Comparison of ENCODE assay signal across 8 mouse cellular contexts in the genomic region with DNA sequence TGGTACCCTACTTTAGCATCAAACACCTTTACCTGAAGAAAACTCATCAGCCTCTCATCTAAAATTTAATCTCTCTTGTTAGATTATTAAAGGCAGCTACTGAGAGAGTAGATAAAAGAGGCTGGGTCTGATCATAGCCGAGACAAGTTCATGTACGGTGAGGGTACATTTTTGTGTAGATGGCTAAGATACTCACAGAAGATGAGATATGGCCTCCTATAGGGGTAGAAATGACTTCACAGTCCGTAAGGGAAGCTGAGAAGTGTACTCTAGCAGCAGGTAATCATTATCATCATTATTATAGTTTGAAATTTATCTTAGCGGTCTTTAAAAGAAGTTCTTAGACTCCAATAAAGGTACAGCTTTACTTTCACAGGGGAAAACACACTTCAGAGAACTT. TPM values are rescaled to one million over a fixed set of nuclear protein-coding genes. Genes with fewer than 3 reads are reported as not detected.
DNase-seq lines count a peak whose midpoint lies in the region; ATAC-seq and TF ChIP-seq lines count a peak whose summit lies in the region.

No protein-coding gene starts in this region.

- H3K4me3 ChIP-seq in erythroblast, embryonic 14.5 days (replicated peaks): peak overlapping the region; percentile 93
- H3K4me3 ChIP-seq in neural tube, embryonic 11.5 days (ENCODE audit: low read depth, low read length): no peak overlapping the region
- peak overlapping the region; percentile 89 for H3K4me3 ChIP-seq in liver, embryonic 12.5 days
- peak overlapping the region; percentile 91; the same call in 1 of the 2 replicates for H3K4me3 ChIP-seq in stomach, postnatal 0 days (ENCODE audit: low read depth, low read length)

- H3K9me3 ChIP-seq in erythroblast, embryonic 14.5 days (ENCODE audit: control insufficient read depth, low read length): no peaks in the 10 kb centered on the region
- H3K9me3 ChIP-seq in neural tube, embryonic 11.5 days (ENCODE audit: control insufficient read depth, low read length): no peaks in the 10 kb centered on the region
- H3K9me3 ChIP-seq in liver, embryonic 12.5 days (replicated peaks): no peaks in the 10 kb centered on the region
- H3K9me3 ChIP-seq in stomach, postnatal 0 days (ENCODE audit: control insufficient read depth, low read length): no peaks in the 10 kb centered on the region

- no peak for ATAC-seq in erythroblast, adult 5-6 weeks (replicated peaks; ENCODE audit: low FRiP score, poor library complexity, severe bottlenecking)
- peak; percentile 17 for ATAC-seq in neural tube, embryonic 11.5 days (ENCODE audit: insufficient read depth, low FRiP score, low TSS enrichment)
- no peak for ATAC-seq in liver, embryonic 12.5 days
- ATAC-seq in stomach, postnatal 0 days (ENCODE audit: low FRiP score, low TSS enrichment): peak; percentile 12

- H3K4me1 ChIP-seq in erythroblast, embryonic 14.5 days (ENCODE audit: control insufficient read depth): peaks cover 26% of the 10 kb centered on the region
- H3K4me1 ChIP-seq in neural tube, embryonic 11.5 days (ENCODE audit: control insufficient read depth, insufficient read depth, low read length): peaks cover 4% of the 10 kb centered on the region; the same call in 1 of the 2 replicates
- peaks cover 21% of the 10 kb centered on the region for H3K4me1 ChIP-seq in liver, embryonic 12.5 days
- H3K4me1 ChIP-seq in stomach, postnatal 0 days (replicated peaks; ENCODE audit: control insufficient read depth, insufficient read depth): peaks cover 2% of the 10 kb centered on the region; the same call in 1 of the 2 replicates

- TF ChIP-seq EP300 in stomach, postnatal 0 days (optimal IDR thresholded peaks at IDR 0.05): no peak

- DNase-seq in neural tube, embryonic 11.5 days (ENCODE audit: low spot score): no peak
- no peak for DNase-seq in neural tube, embryonic 10.5 days (ENCODE audit: extremely low spot score, low spot score)
- no peak for DNase-seq in stomach, postnatal 0 days (ENCODE audit: low spot score)
- DNase-seq in adrenal gland, adult 18-20 months (ENCODE audit: low spot score in 2 of 2): no peak
- DNase-seq in kidney, postnatal 4 days: no peak

- no peaks in the 10 kb centered on the region for H3K27me3 ChIP-seq in erythroblast, embryonic 14.5 days (ENCODE audit: control insufficient read depth)
- H3K27me3 ChIP-seq in neural tube, embryonic 11.5 days (ENCODE audit: control insufficient read depth, insufficient read depth, low read length): no peaks in the 10 kb centered on the region
- H3K27me3 ChIP-seq in liver, embryonic 12.5 days (replicated peaks): no peaks in the 10 kb centered on the region
- no peaks in the 10 kb centered on the region for H3K27me3 ChIP-seq in stomach, postnatal 0 days (ENCODE audit: control insufficient read depth, insufficient read depth, low read length)

- H3K4me2 ChIP-seq in neural tube, embryonic 11.5 days (ENCODE audit: low read depth): peak overlapping the region; percentile 82
- H3K4me2 ChIP-seq in liver, embryonic 12.5 days: peak overlapping the region; percentile 90
- H3K4me2 ChIP-seq in stomach, postnatal 0 days (replicated peaks; ENCODE audit: low read depth): no peak overlapping the region; the same call in 1 of the 2 replicates

- no peak for TF ChIP-seq CTCF in stomach, postnatal 0 days (IDR thresholded peaks at IDR 0.05; ENCODE audit: low read depth)

- peaks cover 8% of the 10 kb centered on the region for H3K36me3 ChIP-seq in erythroblast, embryonic 14.5 days (ENCODE audit: control insufficient read depth)
- no peaks in the 10 kb centered on the region for H3K36me3 ChIP-seq in neural tube, embryonic 11.5 days (ENCODE audit: control insufficient read depth, insufficient read depth, low read length)
- H3K36me3 ChIP-seq in liver, embryonic 12.5 days: peaks cover 10% of the 10 kb centered on the region
- no peaks in the 10 kb centered on the region for H3K36me3 ChIP-seq in stomach, postnatal 0 days (ENCODE audit: control insufficient read depth, insufficient read depth, low read length)

- H3K27ac ChIP-seq in neural tube, embryonic 11.5 days (ENCODE audit: low read depth, low read length): no peak overlapping the region
- H3K27ac ChIP-seq in liver, embryonic 12.5 days: no peak overlapping the region
- H3K27ac ChIP-seq in stomach, postnatal 0 days (replicated peaks): no peak overlapping the region

- WGBS in neural tube, embryonic 11.5 days: 71% methylated on average over 4 of the region's 4 CpGs
- 62% methylated on average over 4 of the region's 4 CpGs for WGBS in liver, embryonic 12.5 days (ENCODE audit: insufficient replicate concordance)
- 65% methylated on average over 4 of the region's 4 CpGs for WGBS in stomach, postnatal 0 days

- H3K9ac ChIP-seq in neural tube, embryonic 11.5 days (ENCODE audit: low read length): no peak overlapping the region
- H3K9ac ChIP-seq in liver, embryonic 12.5 days: no peak overlapping the region
- H3K9ac ChIP-seq in stomach, postnatal 0 days (ENCODE audit: low read length): no peak overlapping the region

RNA-seq across cellular contexts. Expression of gene Alg1, which starts 0.4 kb away (rescaled TPM):
- 0.19 and 0.28 TPM in 2 replicates for polyA plus RNA-seq in erythroblast, embryonic 14.5 days (2012)
- 5.8 and 6.1 TPM in 2 replicates for total RNA-seq in erythroblast, adult 5-6 weeks (2015; ENCODE audit: low replicate concordance)
- 2.6 and 5.4 TPM in 2 replicates for total RNA-seq in erythroblast, adult 5-6 weeks (2017; ENCODE audit: low replicate concordance)
- polyA plus RNA-seq in neural tube, embryonic 11.5 days (2014; fragmentation: Nextera tagmentation; extraction: Ambion mirVana): 26.1 and 26.9 TPM in 2 replicates
- polyA plus RNA-seq in liver, embryonic 12.5 days (2016; fragmentation: Nextera tagmentation; extraction: Ambion mirVana): 17.3 and 18.5 TPM in 2 replicates
- 23.0 and 23.4 TPM in 2 replicates for polyA plus RNA-seq in stomach, postnatal 0 days (2015; fragmentation: Nextera tagmentation; extraction: Ambion mirVana)
- 10 to 100 TPM; 28.8 to 39.4 TPM for total RNA-seq in adrenal gland, adult 18-20 months (2021)

RNA-seq across cellular contexts. Expression of gene AU021092, which starts 10.9 kb away (rescaled TPM):
- not detected in 2 replicates for polyA plus RNA-seq in erythroblast, embryonic 14.5 days (2012)
- total RNA-seq in erythroblast, adult 5-6 weeks (2015; ENCODE audit: low replicate concordance): not detected in 2 replicates
- total RNA-seq in erythroblast, adult 5-6 weeks (2017; ENCODE audit: low replicate concordance): not detected in 2 replicates
- 5.2 and 6.5 TPM in 2 replicates for polyA plus RNA-seq in neural tube, embryonic 11.5 days (2014; fragmentation: Nextera tagmentation; extraction: Ambion mirVana)
- polyA plus RNA-seq in liver, embryonic 12.5 days (2016; fragmentation: Nextera tagmentation; extraction: Ambion mirVana): 0.43 and 0.57 TPM in 2 replicates
- 11.8 and 13.1 TPM in 2 replicates for polyA plus RNA-seq in stomach, postnatal 0 days (2015; fragmentation: Nextera tagmentation; extraction: Ambion mirVana)
- total RNA-seq in adrenal gland, adult 18-20 months (2021): 10 to 100 TPM; 21.1 to 28.6 TPM

RNA-seq across cellular contexts. Expression of gene Eef2kmt, which starts 22.8 kb away (rescaled TPM):
- polyA plus RNA-seq in erythroblast, embryonic 14.5 days (2012): 0.10 and 0.11 TPM in 2 replicates
- 1.3 and 2.3 TPM in 2 replicates for total RNA-seq in erythroblast, adult 5-6 weeks (2015; ENCODE audit: low replicate concordance)
- 1.8 and 4.5 TPM in 2 replicates for total RNA-seq in erythroblast, adult 5-6 weeks (2017; ENCODE audit: low replicate concordance)
- polyA plus RNA-seq in neural tube, embryonic 11.5 days (2014; fragmentation: Nextera tagmentation; extraction: Ambion mirVana): 10.6 and 15.2 TPM in 2 replicates
- 16.1 and 16.5 TPM in 2 replicates for polyA plus RNA-seq in liver, embryonic 12.5 days (2016; fragmentation: Nextera tagmentation; extraction: Ambion mirVana)
- 28.5 and 29.1 TPM in 2 replicates for polyA plus RNA-seq in stomach, postnatal 0 days (2015; fragmentation: Nextera tagmentation; extraction: Ambion mirVana)
- 10 to 100 TPM; 19.4 to 20.8 TPM for total RNA-seq in adrenal gland, adult 18-20 months (2021)

RNA-seq across cellular contexts. Expression of gene Nagpa, which starts 29.2 kb away (rescaled TPM):
- polyA plus RNA-seq in erythroblast, embryonic 14.5 days (2012): 0.86 and 0.92 TPM in 2 replicates
- 4.4 and 9.6 TPM in 2 replicates for total RNA-seq in erythroblast, adult 5-6 weeks (2015; ENCODE audit: low replicate concordance)
- 5.6 and 15.1 TPM in 2 replicates for total RNA-seq in erythroblast, adult 5-6 weeks (2017; ENCODE audit: low replicate concordance)
- 13.6 and 16.9 TPM in 2 replicates for polyA plus RNA-seq in neural tube, embryonic 11.5 days (2014; fragmentation: Nextera tagmentation; extraction: Ambion mirVana)
- 19.3 and 19.4 TPM in 2 replicates for polyA plus RNA-seq in liver, embryonic 12.5 days (2016; fragmentation: Nextera tagmentation; extraction: Ambion mirVana)
- polyA plus RNA-seq in stomach, postnatal 0 days (2015; fragmentation: Nextera tagmentation; extraction: Ambion mirVana): 11.2 and 13.0 TPM in 2 replicates
- total RNA-seq in adrenal gland, adult 18-20 months (2021): 10 to 100 TPM; 24.7 to 28.1 TPM

Comparison
In these comparisons a context has a peak if more than half of its experiments do, and no peak if none do; other contexts are left out.
1. ATAC-seq: peak in neural tube, embryonic 11.5 days (single experiment) and stomach, postnatal 0 days (single experiment); none in erythroblast, adult 5-6 weeks (single experiment) and liver, embryonic 12.5 days (single experiment).
2. RNA of gene Alg1, which starts 0.4 kb away (polyA plus RNA-seq): 26.1 to 26.9 TPM in neural tube, embryonic 11.5 days, 23.0 to 23.4 TPM in stomach, postnatal 0 days and 17.3 to 18.5 TPM in liver, embryonic 12.5 days; 0.19 to 0.28 TPM in erythroblast, embryonic 14.5 days; every median in the first group is over 10 times any median in the second.
3. RNA of gene Eef2kmt, which starts 22.8 kb away (polyA plus RNA-seq): 28.5 to 29.1 TPM in stomach, postnatal 0 days, 16.1 to 16.5 TPM in liver, embryonic 12.5 days and 10.6 to 15.2 TPM in neural tube, embryonic 11.5 days; 0.10 to 0.11 TPM in erythroblast, embryonic 14.5 days; every median in the first group is over 10 times any median in the second.